Mouse (Mus musculus): ENCODE results near the gene Csnk2b. TPM values are rescaled to one million over a fixed set of nuclear protein-coding genes. Genes with fewer than 3 reads are reported as not detected.
A peak's percentile ranks its signal among the peaks of the same experiment; 100 is the strongest.

Gene Csnk2b
- polyA plus RNA-seq, 1 experiment from 2014 or later = 279 TPM

DNA sequence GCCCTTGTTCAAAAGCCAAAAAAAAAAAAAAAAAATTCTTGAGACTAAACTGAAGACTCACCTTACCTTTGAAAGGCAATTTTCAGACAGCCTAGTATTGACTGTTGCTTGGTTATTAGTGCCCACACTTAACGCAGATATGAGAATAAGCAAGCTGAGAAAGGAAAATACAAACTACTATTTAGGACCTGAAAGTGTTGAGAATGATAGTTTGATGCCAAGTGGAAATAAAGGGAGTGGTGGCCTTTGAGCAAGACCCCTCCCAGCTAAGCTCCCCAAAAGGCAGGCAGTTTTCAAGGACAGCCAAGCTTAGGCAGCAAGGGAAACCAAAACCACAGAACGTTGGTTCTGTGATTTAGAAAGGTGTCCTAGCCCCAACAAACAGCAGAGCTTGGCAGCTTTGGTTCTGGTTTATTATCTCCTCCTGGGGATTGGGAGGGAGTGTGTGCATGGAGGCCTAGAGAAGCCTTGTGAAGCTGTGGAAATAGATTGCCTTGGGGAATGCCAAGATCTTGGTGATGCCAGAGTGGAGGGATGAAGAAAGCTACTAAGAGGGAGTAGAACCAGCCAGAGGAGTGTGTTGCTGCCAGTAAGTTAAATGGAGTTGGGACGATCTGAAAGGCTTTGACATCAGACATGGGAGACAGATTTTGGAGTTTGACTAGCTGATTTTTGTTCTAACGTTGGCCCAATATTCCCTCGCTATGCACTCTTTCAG lies 26.2 kb upstream of the Csnk2b start:
- no peak overlapping the region for H3K4me3 ChIP-seq
- no peak for ATAC-seq (ENCODE audit: low FRiP score, low read depth)
- H3K27me3 ChIP-seq = no peaks in the 10 kb centered on the region
- no peak overlapping the region for H3K9ac ChIP-seq (replicated peaks)
- H3K36me3 ChIP-seq = peaks cover 97% of the 10 kb centered on the region
- H3K4me1 ChIP-seq = no peaks in the 10 kb centered on the region
- H3K9me3 ChIP-seq = no peaks in the 10 kb centered on the region
- 0 out of 2 replicates have a peak overlapping the region, but pooled peaks have one; percentile 3 for H3K27ac ChIP-seq (replicated peaks)
- WGBS = 73% methylated on average over 5 of the region's 5 CpGs
- no peak overlapping the region for H3K4me2 ChIP-seq (replicated peaks)

DNA sequence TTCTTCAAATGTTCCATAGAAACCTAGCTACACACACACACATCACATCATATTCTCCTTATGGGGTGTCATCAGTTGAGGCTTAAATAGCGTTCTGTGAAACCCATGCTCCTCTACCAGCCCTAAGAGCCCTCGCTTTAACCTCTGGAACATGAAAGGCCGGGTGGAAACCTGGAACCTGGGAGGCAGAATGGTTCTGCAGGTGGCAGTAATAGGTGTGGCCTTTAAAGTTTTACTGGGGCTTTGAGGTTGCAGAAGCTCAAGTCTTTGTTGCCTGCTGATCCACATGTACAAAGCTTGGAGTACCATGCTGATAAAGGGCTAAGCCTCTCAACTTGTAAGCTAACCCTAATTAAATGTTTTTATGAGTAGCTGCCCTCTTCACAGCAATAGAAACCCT lies 25.5 kb upstream of the Csnk2b start:
- H3K27me3 ChIP-seq = no peaks in the 10 kb centered on the region
- 65% methylated on average over 3 of the region's 3 CpGs for whole genome bisulfite sequencing
- no peak overlapping the region for H3K4me2 ChIP-seq (replicated peaks)
- H3K27ac ChIP-seq (replicated peaks) = 0 out of 2 replicates have a peak overlapping the region, but pooled peaks have one; percentile 3
- H3K4me1 ChIP-seq = no peaks in the 10 kb centered on the region
- ATAC-seq (ENCODE audit: low FRiP score, low read depth) = 0 out of 2 replicates have a peak, but pooled peaks have one; percentile 28
- H3K4me3 ChIP-seq = no peak overlapping the region
- H3K9me3 ChIP-seq = no peaks in the 10 kb centered on the region
- H3K9ac ChIP-seq (replicated peaks) = no peak overlapping the region
- H3K36me3 ChIP-seq = peaks cover 97% of the 10 kb centered on the region

DNA sequence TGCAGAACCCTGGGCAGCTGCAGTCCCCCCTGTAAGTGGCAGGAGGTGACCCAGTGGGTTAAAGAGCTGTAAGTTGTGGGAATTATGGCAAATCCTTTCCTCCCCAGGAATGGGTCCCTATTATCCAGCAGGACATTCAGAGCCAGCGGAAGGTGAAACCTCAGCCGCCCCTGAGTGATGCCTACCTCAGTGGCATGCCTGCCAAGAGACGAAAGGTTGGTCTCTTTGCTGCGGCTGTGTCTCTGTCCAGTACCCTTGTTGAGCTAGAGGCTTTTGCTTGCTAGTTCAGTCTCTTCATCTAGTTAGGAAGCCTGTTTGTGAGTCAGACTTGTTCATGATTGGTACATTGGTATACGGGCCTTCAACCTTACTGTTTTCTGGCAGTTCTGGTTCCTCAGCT lies 24.3 kb upstream of the Csnk2b start:
- no peak overlapping the region for H3K27ac ChIP-seq (replicated peaks)
- H3K9me3 ChIP-seq = no peaks in the 10 kb centered on the region
- H3K27me3 ChIP-seq = no peaks in the 10 kb centered on the region
- no peak overlapping the region for H3K9ac ChIP-seq (replicated peaks)
- H3K4me3 ChIP-seq = no peak overlapping the region
- ATAC-seq (ENCODE audit: low FRiP score, low read depth) = no peak
- H3K36me3 ChIP-seq = peaks cover 97% of the 10 kb centered on the region
- H3K4me2 ChIP-seq (replicated peaks) = no peak overlapping the region
- H3K4me1 ChIP-seq = no peaks in the 10 kb centered on the region
- WGBS = 97% methylated on average over 5 of the region's 5 CpGs

DNA sequence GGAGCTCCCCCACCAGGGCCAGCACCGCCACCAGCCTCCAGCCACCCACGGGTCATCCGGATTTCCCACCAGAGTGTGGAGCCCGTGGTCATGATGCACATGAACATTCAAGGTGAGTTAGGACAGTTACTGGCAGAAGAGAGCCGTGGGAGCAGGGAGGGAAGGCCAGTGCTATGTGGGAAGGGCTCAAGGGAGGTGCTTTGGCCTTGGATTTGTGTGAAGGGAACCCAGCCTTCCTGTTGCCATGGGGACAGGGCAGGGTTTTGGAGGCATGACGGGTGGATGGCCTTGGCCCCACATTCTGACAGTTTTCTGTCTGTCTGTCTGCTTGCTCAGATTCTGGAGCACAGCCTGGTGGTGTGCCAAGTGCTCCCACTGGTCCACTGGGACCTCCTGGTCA lies 20.1 kb upstream of the Csnk2b start:
- WGBS = 87% methylated on average over 6 of the region's 6 CpGs
- no peak overlapping the region for H3K4me2 ChIP-seq (replicated peaks)
- no peaks in the 10 kb centered on the region for H3K27me3 ChIP-seq
- no peak for ATAC-seq (ENCODE audit: low FRiP score, low read depth)
- no peak overlapping the region for H3K9ac ChIP-seq (replicated peaks)
- H3K9me3 ChIP-seq = no peaks in the 10 kb centered on the region
- peaks cover 15% of the 10 kb centered on the region for H3K4me1 ChIP-seq
- no peak overlapping the region for H3K4me3 ChIP-seq
- no peak overlapping the region for H3K27ac ChIP-seq (replicated peaks)
- peaks cover 89% of the 10 kb centered on the region for H3K36me3 ChIP-seq

DNA sequence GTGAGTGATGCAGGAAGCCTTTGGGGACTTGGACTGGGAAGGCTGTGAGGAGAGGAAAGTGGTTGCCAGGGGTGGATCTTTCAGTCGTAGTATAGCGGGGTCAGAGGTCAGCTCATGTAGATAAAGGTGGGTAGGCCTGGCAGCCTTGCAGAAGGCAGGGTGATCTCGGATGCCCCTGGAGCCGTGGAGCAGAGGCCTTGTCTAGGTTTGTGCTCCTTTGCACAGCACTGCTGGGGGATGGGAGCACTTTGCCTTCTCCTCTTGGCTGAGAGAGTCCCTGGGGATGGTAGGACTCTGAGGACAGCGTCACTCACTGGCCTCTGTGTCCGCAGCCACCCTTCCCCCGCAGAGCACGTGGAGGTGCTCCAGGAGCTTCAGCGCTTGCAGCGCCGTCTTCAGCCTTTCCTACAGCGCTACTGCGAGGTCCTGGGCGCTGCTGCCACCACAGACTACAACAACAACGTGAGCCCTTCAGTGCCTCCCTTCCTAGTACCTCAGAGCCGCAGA lies 18.7 kb upstream of the Csnk2b start:
- H3K9ac ChIP-seq (replicated peaks) = no peak overlapping the region
- no peak for ATAC-seq (ENCODE audit: low FRiP score, low read depth)

DNA sequence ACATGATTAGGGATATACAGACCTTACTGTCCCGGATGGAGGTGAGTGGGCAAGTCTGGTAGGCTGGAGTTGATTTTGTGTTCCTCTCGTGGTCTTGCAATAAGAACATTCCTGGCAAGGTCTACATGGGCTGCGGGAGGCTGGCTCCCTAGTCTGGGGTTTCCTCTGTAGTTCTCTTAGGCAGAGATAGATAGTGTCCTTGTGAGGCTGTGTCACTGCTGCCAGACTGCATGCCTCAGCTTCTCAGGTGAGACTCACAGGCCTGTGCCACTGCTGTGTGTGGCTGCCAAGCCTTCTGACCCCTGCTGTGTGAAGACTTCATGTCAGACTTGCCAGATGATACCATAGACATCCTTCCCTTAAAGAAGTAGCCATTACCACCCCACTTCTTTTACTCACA lies 17.4 kb upstream of the Csnk2b start:
- no peak overlapping the region for H3K4me3 ChIP-seq
- H3K4me2 ChIP-seq (replicated peaks) = no peak overlapping the region
- WGBS = 92% methylated on average over 3 of the region's 3 CpGs
- no peak for ATAC-seq (ENCODE audit: low FRiP score, low read depth)
- no peaks in the 10 kb centered on the region for H3K9me3 ChIP-seq
- peaks cover 62% of the 10 kb centered on the region for H3K36me3 ChIP-seq
- H3K27me3 ChIP-seq = no peaks in the 10 kb centered on the region
- peaks cover 24% of the 10 kb centered on the region for H3K4me1 ChIP-seq
- no peak overlapping the region for H3K9ac ChIP-seq (replicated peaks)
- H3K27ac ChIP-seq (replicated peaks) = no peak overlapping the region

More for the DNA sequence above, 18.7 kb upstream of the Csnk2b start:
- H3K4me1 ChIP-seq = peaks cover 24% of the 10 kb centered on the region
- no peaks in the 10 kb centered on the region for H3K9me3 ChIP-seq
- H3K4me3 ChIP-seq = no peak overlapping the region
- 82% methylated on average over 16 of the region's 16 CpGs for WGBS
- H3K27me3 ChIP-seq = no peaks in the 10 kb centered on the region
- H3K36me3 ChIP-seq = peaks cover 75% of the 10 kb centered on the region
- H3K4me2 ChIP-seq (replicated peaks) = no peak overlapping the region
- H3K27ac ChIP-seq (replicated peaks) = no peak overlapping the region

GRCm38 (mm10) chr17:35135591-35136320 lies 13.9 kb upstream of the Csnk2b start:
- H3K36me3 ChIP-seq = peaks cover 27% of the 10 kb centered on the region
- peak; percentile 68 for ATAC-seq (ENCODE audit: low FRiP score, low read depth)
- no peaks in the 10 kb centered on the region for H3K27me3 ChIP-seq
- peak overlapping the region; percentile 89 for H3K4me2 ChIP-seq (replicated peaks)
- H3K4me1 ChIP-seq = peaks cover 24% of the 10 kb centered on the region
- WGBS = under 1% methylated on average over 43 of the region's 43 CpGs
- no peaks in the 10 kb centered on the region for H3K9me3 ChIP-seq
- peak overlapping the region; percentile 95 for H3K27ac ChIP-seq (replicated peaks)
- H3K9ac ChIP-seq (replicated peaks) = peak overlapping the region; percentile 92
- peak overlapping the region; percentile 82 for H3K4me3 ChIP-seq

- H3K27ac ChIP-seq (replicated peaks) = peak within 1 kb of the TSS; percentile 95
- H3K4me2 ChIP-seq (replicated peaks) = peak within 1 kb of the TSS; percentile 89
- no peaks in the 10 kb centered on the region for H3K9me3 ChIP-seq
- WGBS = under 1% methylated on average over 66 of the region's 66 CpGs
- H3K9ac ChIP-seq (replicated peaks) = peak within 1 kb of the TSS; percentile 92
- H3K4me3 ChIP-seq = peak within 1 kb of the TSS; percentile 82
- H3K36me3 ChIP-seq = peaks cover 24% of the 10 kb centered on the region
- peaks cover 24% of the 10 kb centered on the region for H3K4me1 ChIP-seq
- ATAC-seq (ENCODE audit: low FRiP score, low read depth) = peak; percentile 94
- no peaks in the 10 kb centered on the region for H3K27me3 ChIP-seq
Observed at GRCm38 (mm10) chr17:35134801-35135590, 13.1 kb upstream of the Csnk2b start, which contains the start of gene Bag6. Gene Bag6, plus strand, starts transcription at chr17:35135178.

DNA sequence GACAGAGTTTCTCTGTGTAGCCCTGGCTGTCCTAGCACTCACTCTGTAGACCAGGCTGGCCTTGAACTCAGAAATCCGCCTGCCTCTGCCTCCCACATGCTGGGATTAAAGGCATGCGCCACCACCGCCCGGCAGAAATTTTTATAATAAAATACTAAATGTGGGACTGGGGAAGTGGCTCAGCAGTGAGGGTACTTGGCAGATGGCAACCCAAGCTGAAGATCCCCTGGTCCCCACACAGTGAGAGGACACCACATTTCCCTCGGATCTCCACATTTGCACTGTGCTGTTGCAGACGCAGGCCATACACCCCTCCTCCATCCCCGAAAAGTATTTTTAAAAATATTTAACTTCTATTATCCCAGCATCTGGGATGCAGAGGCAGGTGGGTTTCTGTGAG lies 11.7 kb upstream of the Csnk2b start:
- peaks cover 22% of the 10 kb centered on the region for H3K4me1 ChIP-seq
- H3K9me3 ChIP-seq = no peaks in the 10 kb centered on the region
- peaks cover 12% of the 10 kb centered on the region for H3K36me3 ChIP-seq
- H3K27me3 ChIP-seq = no peaks in the 10 kb centered on the region
- 96% methylated on average over 7 of the region's 7 CpGs for WGBS
- ATAC-seq (ENCODE audit: low FRiP score, low read depth) = no peak
- no peak overlapping the region for H3K4me2 ChIP-seq (replicated peaks)
- no peak overlapping the region for H3K4me3 ChIP-seq
- H3K27ac ChIP-seq (replicated peaks) = no peak overlapping the region
- no peak overlapping the region for H3K9ac ChIP-seq (replicated peaks)

GRCm38 (mm10) chr17:35132174-35132560 lies 10.3 kb upstream of the Csnk2b start:
- Histone ChIP-seq H3K4me1 (peaks cover 17% of the 10 kb centered on the region), H3K36me3 (0 out of 2 replicates have a peak, but pooled peaks cover 7% of the 10 kb centered on the region), H3K9me3 (no peaks in the 10 kb centered on the region), H3K27ac (replicated peaks) (no peak overlapping the region), H3K27me3 (no peaks in the 10 kb centered on the region), H3K9ac (replicated peaks) (no peak overlapping the region), H3K4me3 (no peak overlapping the region), H3K4me2 (replicated peaks) (no peak overlapping the region)
- WGBS = 78% methylated on average over 3 of the region's 3 CpGs
- no peak for ATAC-seq (ENCODE audit: low FRiP score, low read depth)

DNA sequence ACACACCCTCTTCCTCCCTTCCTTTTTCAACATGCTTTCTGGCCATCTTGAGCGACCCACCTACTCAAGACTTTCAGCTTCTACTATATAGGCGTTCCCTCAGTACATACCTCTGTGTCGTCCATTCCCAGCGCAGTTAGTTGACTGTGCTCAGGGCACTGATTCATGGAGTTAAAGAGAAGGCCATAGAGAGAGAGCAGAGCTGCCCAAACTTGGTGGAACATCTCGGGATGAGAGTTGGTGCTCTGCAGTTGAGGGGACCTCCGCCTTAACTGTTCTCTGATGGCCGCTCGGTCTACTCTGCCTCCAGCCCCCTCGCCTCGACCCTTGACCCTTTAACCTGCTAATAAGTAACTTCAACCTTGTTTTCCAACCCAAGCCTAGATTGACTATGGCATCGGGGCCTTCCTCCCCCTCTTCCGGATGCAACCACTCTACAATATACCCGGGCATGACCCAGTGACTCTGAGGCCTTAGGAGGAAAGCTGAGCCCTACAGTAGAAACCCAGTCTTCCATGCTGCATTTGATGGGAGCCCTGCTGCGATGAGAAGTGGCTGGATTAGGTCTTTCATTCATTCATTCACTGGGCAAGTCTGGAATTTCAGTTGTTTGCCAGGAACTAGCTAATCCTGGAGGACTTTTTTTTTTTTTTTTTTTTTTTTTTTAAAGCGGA lies 9.8 kb upstream of the Csnk2b start, which contains the start of gene Apom:
Apom (minus strand) TSS at position 551 of the 674 bp plus-strand sequence.
- Histone ChIP-seq H3K27me3 (no peaks in the 10 kb centered on the region), H3K4me1 (peaks cover 17% of the 10 kb centered on the region), H3K4me2 (replicated peaks) (no peak within 1 kb of the TSS), H3K36me3 (0 out of 2 replicates have a peak, but pooled peaks cover 7% of the 10 kb centered on the region), H3K9me3 (no peaks in the 10 kb centered on the region), H3K4me3 (no peak within 1 kb of the TSS), H3K9ac (replicated peaks) (no peak within 1 kb of the TSS), H3K27ac (replicated peaks) (no peak within 1 kb of the TSS)
- 80% methylated on average over 15 of the region's 15 CpGs for WGBS
- no peak for ATAC-seq (ENCODE audit: low FRiP score, low read depth)
